ENCODE assay signal across 9 mouse cellular contexts in genomic region chr4:54950136-54950535, GRCm38 (mm10). TPM values are rescaled to one million over a fixed set of nuclear protein-coding genes. Genes with fewer than 3 reads are reported as not detected.
A peak's percentile ranks its signal among the peaks of the same experiment; 100 is the strongest.
DNase-seq lines count a peak whose midpoint lies in the region; ATAC-seq lines count a peak whose summit lies in the region.
"Had no signal": no experiment of that assay in that cellular context is flagged by ENCODE, and none has a peak within 500 bp of the region (broad histone marks: within the 10 kb centered on the region; RNA-seq: fewer than 3 reads in every experiment).

No protein-coding gene starts in this region.

- peak overlapping the region; percentile 86 for H3K4me3 ChIP-seq in heart, embryonic 13.5 days
- H3K4me3 ChIP-seq in forebrain, embryonic 15.5 days, result peak overlapping the region; percentile 84
- peak overlapping the region; percentile 71 for H3K4me3 ChIP-seq in limb, embryonic 15.5 days

- H3K4me2 ChIP-seq in heart, embryonic 13.5 days, result peak overlapping the region; percentile 80
- H3K4me2 ChIP-seq in forebrain, embryonic 15.5 days (replicated peaks), result peak overlapping the region; percentile 82
- peak overlapping the region; percentile 89 for H3K4me2 ChIP-seq in limb, embryonic 15.5 days

- no peaks in the 10 kb centered on the region for H3K27me3 ChIP-seq in heart, embryonic 13.5 days (replicated peaks)
- H3K27me3 ChIP-seq in forebrain, embryonic 15.5 days, result no peaks in the 10 kb centered on the region
- no peaks in the 10 kb centered on the region for H3K27me3 ChIP-seq in limb, embryonic 15.5 days

- H3K4me1 ChIP-seq in heart, embryonic 13.5 days, result peaks cover 50% of the 10 kb centered on the region
- peaks cover 54% of the 10 kb centered on the region for H3K4me1 ChIP-seq in forebrain, embryonic 15.5 days
- peaks cover 31% of the 10 kb centered on the region for H3K4me1 ChIP-seq in limb, embryonic 15.5 days

- intact Hi-C loops in heart, postnatal 36 days (cut with DNase I), result no loop called here

- 24% methylated on average over 2 of the region's 2 CpGs for WGBS in heart, embryonic 13.5 days
- WGBS in forebrain, embryonic 15.5 days, result 24% methylated on average over 2 of the region's 2 CpGs
- 16% methylated on average over 2 of the region's 2 CpGs for WGBS in limb, embryonic 15.5 days

- H3K36me3 ChIP-seq in heart, embryonic 13.5 days, result no peaks in the 10 kb centered on the region
- H3K36me3 ChIP-seq in forebrain, embryonic 15.5 days, result no peaks in the 10 kb centered on the region
- no peaks in the 10 kb centered on the region for H3K36me3 ChIP-seq in limb, embryonic 15.5 days

- ATAC-seq in heart, embryonic 13.5 days (ENCODE audit: extremely low read depth, insufficient number of reproducible peaks, low FRiP score, low TSS enrichment), result no peak
- no peak for ATAC-seq in forebrain, embryonic 15.5 days (replicated peaks)
- no peak for ATAC-seq in limb, embryonic 15.5 days (ENCODE audit: insufficient number of reproducible peaks, low FRiP score, low TSS enrichment, low read depth)
- ATAC-seq: inflammation-experienced regulatory T-cells, adult 6 months had no signal

- H3K9me3 ChIP-seq in heart, embryonic 13.5 days, result no peaks in the 10 kb centered on the region
- H3K9me3 ChIP-seq in forebrain, embryonic 15.5 days, result no peaks in the 10 kb centered on the region
- H3K9me3 ChIP-seq in limb, embryonic 15.5 days, result no peaks in the 10 kb centered on the region

- no peak for DNase-seq in heart, postnatal 36 days
- peak; percentile 3 for DNase-seq in Muller cell, postnatal 12 days (ENCODE audit: inconsistent ontology term)
- DNase-seq in right cerebral cortex, postnatal 4 days, result no peak
- DNase-seq in layer of hippocampus, postnatal 14 days (ENCODE audit: low spot score in 2 of 2), result no peak
- DNase-seq in urinary bladder, adult 18-20 months (ENCODE audit: low spot score in 2 of 2), result no peak

- peak overlapping the region; percentile 93 for H3K27ac ChIP-seq in heart, embryonic 13.5 days (replicated peaks)
- H3K27ac ChIP-seq in forebrain, embryonic 15.5 days (replicated peaks), result peak overlapping the region; percentile 99
- H3K27ac ChIP-seq in limb, embryonic 15.5 days, result peak overlapping the region; percentile 95

- peak overlapping the region; percentile 95 for H3K9ac ChIP-seq in heart, embryonic 13.5 days
- H3K9ac ChIP-seq in forebrain, embryonic 15.5 days (replicated peaks), result peak overlapping the region; percentile 30; the same call in 1 of the 2 replicates
- no peak overlapping the region for H3K9ac ChIP-seq in limb, embryonic 15.5 days

RNA-seq across cellular contexts. Expression of gene Zfp462, which starts 5.3 kb away (rescaled TPM):
- polyA plus RNA-seq in heart, embryonic 13.5 days (2015; fragmentation: Nextera tagmentation; extraction: Ambion mirVana), result 3.1 TPM in 2 replicates
- total RNA-seq in heart, postnatal 36 days (2021), result 1 to 10 TPM; 7.2 to 7.5 TPM
- polyA plus RNA-seq in forebrain, embryonic 15.5 days (2015; fragmentation: Nextera tagmentation; extraction: Ambion mirVana), result 21.0 and 21.9 TPM in 2 replicates
- polyA plus RNA-seq in limb, embryonic 15.5 days (2015; fragmentation: Nextera tagmentation; extraction: Ambion mirVana), result 3.1 and 5.5 TPM in 2 replicates
- total RNA-seq in layer of hippocampus, postnatal 14 days (2021), result 10 to 100 TPM; 56.0 to 57.6 TPM
